Mouse (Mus musculus) intestine, embryonic 14.5 days (tissue): ENCODE results near the gene Poc5. TPM values are rescaled to one million over a fixed set of nuclear protein-coding genes. Genes with fewer than 3 reads are reported as not detected.

Experiments used
- ATAC-seq: fragments of 200-750 bp; cut with Nextera tagmentation; replicated peaks from 2 replicates; pipeline ENCODE4 v1.8.0; 2017; ENCODE audit warnings: low read depth, moderate number of reproducible peaks, moderate TSS enrichment, moderate library complexity; ENCODE audit not compliant: low FRiP score, low TSS enrichment
- DNase-seq: peaks from one replicate; pipeline ENCODE4 v3.0.0-alpha.2; 2018; ENCODE audit warnings: low spot score
- H3K27ac ChIP-seq: fragments of 300-500 bp; sonication (generic); 2 replicates; pipeline ENCODE4 v1.5.1; 2014; ENCODE audit warnings: low read depth, mild to moderate bottlenecking, control low read depth
- H3K27me3 ChIP-seq: fragments of 300-500 bp; sonication (generic); replicated peaks from 2 replicates; pipeline ENCODE4 v1.6.1; 2014; ENCODE audit warnings: low read length, control low read depth; ENCODE audit not compliant: control insufficient read depth, insufficient read depth
- H3K36me3 ChIP-seq: fragments of 300-500 bp; sonication (generic); 2 replicates; pipeline ENCODE4 v1.6.1; 2014; ENCODE audit warnings: low read length, control low read depth; ENCODE audit not compliant: control insufficient read depth, insufficient read depth
- H3K4me1 ChIP-seq: fragments of 300-500 bp; sonication (generic); replicated peaks from 2 replicates; pipeline ENCODE4 v1.6.1; 2014; ENCODE audit warnings: low read length, control low read depth, mixed read lengths; ENCODE audit not compliant: control insufficient read depth, insufficient read depth
- H3K4me2 ChIP-seq: fragments of 300-500 bp; sonication (generic); 2 replicates; pipeline ENCODE4 v1.6.1; 2014; ENCODE audit warnings: low read length
- H3K4me3 ChIP-seq: fragments of 300-500 bp; sonication (generic); 2 replicates; pipeline ENCODE4 v1.5.1; 2014; ENCODE audit warnings: low read depth, low read length, control low read depth, mixed read lengths
- H3K9ac ChIP-seq: fragments of 300-500 bp; sonication (generic); 2 replicates; pipeline ENCODE4 v1.6.1; 2014; ENCODE audit warnings: mild to moderate bottlenecking, low read length
- H3K9me3 ChIP-seq: fragments of 300-500 bp; sonication (generic); 2 replicates; pipeline ENCODE4 v1.6.1; 2016; ENCODE audit warnings: low read length, control low read depth; ENCODE audit not compliant: control insufficient read depth
- WGBS: fragments of 180-500 bp; shearing (Covaris S2); extraction: QIAGEN DNeasy Blood & Tissue Kit; methylation state at CpG from one replicate; pipeline ENCODE4 v1.1.7; 2014; 5-methylcytosine and 5-hydroxymethylcytosine counted together
- polyA plus RNA-seq: library from polyadenylated mRNA; unstranded; fragments of >200 nt; fragmentation: Nextera tagmentation; extraction: Ambion mirVana; gene quantifications from 2 replicates; pipeline ENCODE4 v1.2.1, GENCODE M21; 2014

Poc5 gene
- polyA plus RNA-seq, 1 experiment from 2014 or later = 14.1 TPM

- Histone ChIP-seq H3K4me2 (no peak overlapping the region), H3K27me3 (no peaks in the 10 kb centered on the region), H3K27ac (no peak overlapping the region), H3K9me3 (no peaks in the 10 kb centered on the region), H3K9ac (no peak overlapping the region), H3K4me1 (no peaks in the 10 kb centered on the region), H3K36me3 (peaks cover 12% of the 10 kb centered on the region), H3K4me3 (no peak overlapping the region)
- DNase-seq = no peak
- ATAC-seq = no peak
Measured at GRCm38 (mm10) chr13:96421230-96421629, 33.1 kb downstream of the Poc5 start.

- 92% methylated on average over 12 of the region's 12 CpGs for WGBS
- H3K9ac ChIP-seq = no peak overlapping the region
- H3K36me3 ChIP-seq = no peaks in the 10 kb centered on the region
- DNase-seq (peak; percentile 28), ATAC-seq (no peak)
- no peaks in the 10 kb centered on the region for H3K9me3 ChIP-seq
- H3K27ac ChIP-seq = no peak overlapping the region
- H3K27me3 ChIP-seq = no peaks in the 10 kb centered on the region
- H3K4me3 ChIP-seq = no peak overlapping the region
- H3K4me1 ChIP-seq = no peaks in the 10 kb centered on the region
- H3K4me2 ChIP-seq = no peak overlapping the region
Measured at GRCm38 (mm10) chr13:96424496-96425274, 36.6 kb downstream of the Poc5 start.

GRCm38 (mm10) chr13:96426044-96426443 lies 38.0 kb downstream of the Poc5 start:
- ATAC-seq (no peak), DNase-seq (peak; percentile 45)
- Histone ChIP-seq H3K9me3 (no peaks in the 10 kb centered on the region), H3K27ac (no peak overlapping the region), H3K4me2 (no peak overlapping the region), H3K9ac (no peak overlapping the region), H3K27me3 (no peaks in the 10 kb centered on the region), H3K4me1 (0 out of 2 replicates have a peak, but pooled peaks cover 5% of the 10 kb centered on the region), H3K4me3 (no peak overlapping the region), H3K36me3 (no peaks in the 10 kb centered on the region)
- WGBS = 63% methylated on average over 3 of the region's 3 CpGs

- Histone ChIP-seq H3K9ac (no peak overlapping the region), H3K36me3 (no peaks in the 10 kb centered on the region), H3K27ac (no peak overlapping the region), H3K4me1 (peaks cover 18% of the 10 kb centered on the region), H3K4me3 (no peak overlapping the region), H3K9me3 (no peaks in the 10 kb centered on the region), H3K27me3 (no peaks in the 10 kb centered on the region), H3K4me2 (no peak overlapping the region)
- ATAC-seq (no peak), DNase-seq (no peak)
- WGBS = 72% methylated on average over 5 of the region's 5 CpGs
Measured at GRCm38 (mm10) chr13:96428531-96428930, 40.4 kb downstream of the Poc5 start.

GRCm38 (mm10) chr13:96431595-96432156 lies 43.6 kb downstream of the Poc5 start:
- H3K4me2 ChIP-seq = peak overlapping the region; percentile 26

GRCm38 (mm10) chr13:96432376-96432811 lies 44.3 kb downstream of the Poc5 start:
- DNase-seq (peak; percentile 59), ATAC-seq (peak; percentile 74)
- Histone ChIP-seq H3K36me3 (no peaks in the 10 kb centered on the region), H3K9me3 (no peaks in the 10 kb centered on the region), H3K4me3 (no peak overlapping the region), H3K27me3 (no peaks in the 10 kb centered on the region), H3K27ac (0 out of 2 replicates have a peak overlapping the region, but pooled peaks have one; percentile 34), H3K4me2 (0 out of 2 replicates have a peak overlapping the region, but pooled peaks have one; percentile 26), H3K9ac (no peak overlapping the region), H3K4me1 (peaks cover 37% of the 10 kb centered on the region)
- 40% methylated on average over 3 of the region's 3 CpGs for WGBS

More at GRCm38 (mm10) chr13:96431595-96432156, 43.6 kb downstream of the Poc5 start:
- H3K4me1 ChIP-seq = peaks cover 37% of the 10 kb centered on the region
- H3K36me3 ChIP-seq = no peaks in the 10 kb centered on the region
- no peaks in the 10 kb centered on the region for H3K27me3 ChIP-seq
- no peak overlapping the region for H3K4me3 ChIP-seq
- no peak overlapping the region for H3K27ac ChIP-seq
- no peaks in the 10 kb centered on the region for H3K9me3 ChIP-seq
- WGBS = 24% methylated on average over 12 of the region's 12 CpGs
- peak; percentile 94 for DNase-seq
- H3K9ac ChIP-seq = no peak overlapping the region
- ATAC-seq = peak; percentile 81

GRCm38 (mm10) chr13:96433041-96433440 lies 44.9 kb downstream of the Poc5 start:
- no peak overlapping the region for H3K4me2 ChIP-seq
- H3K27me3 ChIP-seq = no peaks in the 10 kb centered on the region
- H3K4me3 ChIP-seq = no peak overlapping the region
- H3K27ac ChIP-seq = 0 out of 2 replicates have a peak overlapping the region, but pooled peaks have one; percentile 34
- H3K36me3 ChIP-seq = no peaks in the 10 kb centered on the region
- H3K4me1 ChIP-seq = peaks cover 37% of the 10 kb centered on the region
- 78% methylated on average over 6 of the region's 6 CpGs for WGBS
- H3K9ac ChIP-seq = no peak overlapping the region
- DNase-seq (no peak), ATAC-seq (no peak)
- no peaks in the 10 kb centered on the region for H3K9me3 ChIP-seq

- Histone ChIP-seq H3K4me3 (no peak overlapping the region), H3K9ac (no peak overlapping the region), H3K27ac (no peak overlapping the region), H3K36me3 (no peaks in the 10 kb centered on the region), H3K4me2 (no peak overlapping the region), H3K4me1 (peaks cover 37% of the 10 kb centered on the region), H3K9me3 (no peaks in the 10 kb centered on the region), H3K27me3 (no peaks in the 10 kb centered on the region)
- DNase-seq (no peak), ATAC-seq (no peak)
- 59% methylated on average over 11 of the region's 11 CpGs for WGBS
Measured at GRCm38 (mm10) chr13:96433648-96434190, 45.6 kb downstream of the Poc5 start.
